Mouse (Mus musculus) cerebellum, adult 11 months (tissue): ENCODE data around the gene Crip2.

Experiments
- DNase-seq: peaks from one replicate; pipeline ENCODE4 v3.0.0; 2022

Crip2 gene

DNA sequence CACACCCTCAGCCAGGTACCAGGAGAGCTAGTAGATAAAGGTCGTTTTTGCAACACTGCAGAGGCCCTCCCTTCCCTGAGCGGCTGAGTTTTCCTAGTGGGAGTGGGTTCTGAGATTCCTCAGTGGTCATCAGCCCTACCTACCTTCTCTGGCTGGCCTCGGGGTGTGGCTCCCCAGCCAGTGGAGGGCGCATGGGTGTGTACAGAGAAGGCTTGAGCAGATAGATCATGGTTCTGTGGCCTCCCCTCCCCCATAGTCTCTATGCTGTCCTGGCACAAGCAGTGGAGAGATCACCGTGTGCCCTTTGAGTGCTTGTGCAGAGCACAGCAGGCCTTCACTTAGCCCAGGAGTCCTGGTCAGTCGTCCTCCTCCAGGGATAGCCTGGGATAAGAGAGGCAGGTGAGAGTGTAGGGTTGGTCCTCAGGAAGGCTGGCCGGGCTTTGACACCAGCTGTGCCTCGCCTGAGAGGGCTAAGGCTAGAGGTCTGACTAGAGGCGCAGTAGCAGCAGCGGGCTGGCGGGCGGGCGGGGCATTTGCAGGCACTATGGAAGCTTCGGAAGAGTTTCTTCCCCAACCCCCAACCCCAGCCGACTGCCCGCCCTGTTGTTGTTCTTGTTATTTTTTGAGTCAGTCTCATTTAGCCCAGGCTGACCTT lies 8.5 kb downstream of the Crip2 start:
- DNase-seq, result no peak

DNA sequence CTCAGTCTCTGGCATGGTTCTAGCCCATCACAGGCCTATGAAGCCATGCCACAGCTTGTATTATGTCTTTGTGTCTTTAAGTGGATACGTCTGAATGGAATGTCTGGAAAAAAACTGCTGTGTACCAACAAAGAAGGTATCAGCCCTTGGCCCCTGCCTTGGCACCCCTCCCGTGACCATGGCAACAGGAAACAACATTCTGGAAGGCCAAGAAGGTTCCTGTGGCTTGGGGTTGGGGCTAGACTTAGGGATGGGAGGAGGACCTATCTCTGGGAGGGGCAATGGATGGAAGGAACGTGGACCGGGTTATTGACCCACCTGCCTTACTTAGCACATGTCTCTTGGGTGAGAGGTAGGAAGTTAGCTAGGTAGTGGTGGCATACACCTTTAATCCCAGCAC lies 9.3 kb downstream of the Crip2 start:
- DNase-seq, result no peak

DNA sequence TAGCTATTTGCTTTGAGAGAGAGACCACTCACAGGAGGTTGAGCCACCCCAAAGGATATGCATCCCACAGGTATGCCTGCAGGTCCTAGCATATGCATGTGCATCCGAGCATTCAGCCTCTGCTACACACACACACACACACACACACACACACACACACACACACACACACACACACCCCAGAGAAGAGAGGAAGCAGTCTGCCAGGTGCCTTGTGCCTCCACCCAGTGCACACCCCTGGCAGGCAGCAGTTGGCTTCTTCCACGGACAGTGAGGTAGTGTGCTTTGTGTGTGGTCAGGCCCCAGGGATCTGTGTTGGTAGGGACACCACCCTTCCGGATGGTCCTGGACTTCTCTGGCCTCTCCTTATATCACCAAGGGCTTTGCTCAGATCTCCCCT lies 9.9 kb downstream of the Crip2 start:
- no peak for DNase-seq

DNA sequence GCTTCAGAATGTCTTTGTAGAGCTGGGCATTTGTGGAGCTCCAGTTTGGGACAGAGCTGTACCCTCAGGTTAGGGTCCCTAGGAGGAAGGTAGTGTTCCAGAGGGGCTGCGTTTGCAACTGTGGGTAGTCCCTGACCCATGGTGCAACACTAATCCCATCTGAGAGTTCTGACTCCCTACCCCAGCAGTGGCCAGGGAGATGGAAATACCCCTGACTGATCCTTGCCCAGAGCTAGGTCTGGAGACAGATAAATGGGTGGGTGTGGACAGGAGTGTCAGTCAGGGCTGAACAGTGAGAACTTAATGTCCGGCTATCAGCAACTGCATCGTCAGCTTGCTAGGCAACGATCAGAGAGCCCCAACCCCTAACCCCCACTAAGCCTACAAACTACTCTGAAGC lies 10.6 kb downstream of the Crip2 start:
- no peak for DNase-seq

DNA sequence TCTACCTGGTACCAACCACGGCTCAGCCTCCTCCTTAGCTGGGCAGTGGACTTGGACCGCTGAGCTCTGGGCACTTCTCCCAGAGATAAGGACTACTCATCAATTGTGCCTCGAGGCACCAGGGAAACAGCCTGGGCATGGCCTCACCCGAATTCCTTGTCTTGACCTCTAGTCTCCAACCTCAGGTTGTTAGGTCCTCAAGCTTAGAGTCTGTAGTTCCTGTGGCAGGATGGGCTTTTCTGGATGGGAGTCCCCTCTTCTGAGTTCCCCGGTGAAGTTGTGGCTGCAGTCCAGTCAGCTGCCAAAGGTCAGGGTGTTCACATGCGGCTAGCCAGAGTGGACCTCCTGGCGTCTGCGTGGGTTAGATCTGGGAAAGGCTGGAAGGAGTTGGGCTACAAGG lies 11.0 kb downstream of the Crip2 start:
- no peak for DNase-seq

DNA sequence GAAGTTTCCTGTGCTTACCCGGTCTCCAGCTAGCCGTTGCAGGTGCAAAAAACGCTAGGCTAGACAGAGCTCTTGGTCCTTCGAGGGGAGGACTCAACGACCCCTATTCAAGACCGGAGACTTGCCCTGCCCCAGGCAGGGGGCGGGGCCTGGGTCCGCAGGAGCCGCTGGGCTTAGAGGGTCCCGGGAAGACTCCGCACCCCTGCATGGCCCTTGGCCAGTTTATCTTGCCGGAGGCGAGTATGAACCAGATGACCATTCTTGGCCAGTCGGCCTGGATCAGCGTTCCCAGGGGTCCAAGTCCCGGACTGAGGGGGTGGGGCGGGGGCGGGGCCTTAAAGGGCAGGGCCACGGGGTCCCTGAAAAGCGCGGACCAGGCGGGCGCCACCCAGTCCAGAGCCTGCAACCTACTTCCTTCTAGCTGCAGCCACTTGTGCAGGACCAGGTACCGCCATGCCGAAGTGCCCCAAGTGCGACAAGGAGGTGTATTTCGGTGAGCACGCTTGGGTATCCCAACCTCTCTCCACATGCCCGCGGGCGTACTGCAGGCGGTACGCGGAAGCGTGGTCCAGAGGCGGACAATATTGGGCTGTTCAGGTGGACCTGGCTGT lies 11.7 kb downstream of the Crip2 start:
- no peak for DNase-seq

DNA sequence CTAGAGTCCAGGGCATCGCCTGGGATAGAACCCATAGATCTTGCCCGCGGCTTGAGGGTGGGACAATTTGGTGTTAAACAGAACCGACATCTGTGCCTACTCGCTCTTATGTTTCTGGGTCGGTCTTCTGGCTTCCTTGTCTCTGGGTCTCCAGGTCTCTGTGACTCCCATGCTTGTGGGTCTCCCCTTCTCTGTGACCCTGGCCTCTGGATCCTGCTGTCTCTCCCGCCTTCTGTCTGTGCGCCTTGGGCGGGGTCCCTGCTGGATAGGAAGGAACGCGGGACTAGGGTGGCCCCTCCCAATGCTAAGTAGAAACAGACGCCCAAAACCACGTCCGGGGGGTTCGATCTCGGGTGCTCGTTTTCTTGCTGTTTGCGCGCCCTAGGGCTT lies 12.2 kb downstream of the Crip2 start:
- DNase-seq, result no peak

DNA sequence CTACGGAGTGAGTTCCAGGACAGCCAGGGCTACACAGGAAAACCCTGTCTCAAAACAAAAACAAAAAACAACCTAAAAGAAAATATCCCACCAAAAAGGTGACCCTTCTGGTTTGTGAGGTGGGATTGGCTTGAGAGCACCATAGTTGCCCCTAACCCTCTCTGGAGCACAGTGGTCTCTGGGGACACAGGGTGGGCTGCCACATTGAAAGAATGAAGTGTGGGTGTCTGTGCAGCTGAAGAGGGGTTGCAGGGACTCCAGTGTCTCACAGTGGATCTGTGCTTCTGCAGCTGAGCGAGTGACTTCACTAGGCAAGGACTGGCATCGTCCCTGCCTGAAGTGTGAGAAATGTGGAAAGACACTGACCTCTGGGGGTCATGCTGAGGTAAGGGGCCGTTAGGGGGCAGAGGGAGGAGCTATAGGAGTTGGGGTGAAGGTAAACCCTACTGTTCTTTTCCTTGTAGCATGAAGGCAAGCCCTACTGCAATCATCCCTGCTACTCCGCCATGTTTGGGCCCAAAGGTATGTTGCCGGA lies 13.0 kb downstream of the Crip2 start:
- DNase-seq, result no peak

DNA sequence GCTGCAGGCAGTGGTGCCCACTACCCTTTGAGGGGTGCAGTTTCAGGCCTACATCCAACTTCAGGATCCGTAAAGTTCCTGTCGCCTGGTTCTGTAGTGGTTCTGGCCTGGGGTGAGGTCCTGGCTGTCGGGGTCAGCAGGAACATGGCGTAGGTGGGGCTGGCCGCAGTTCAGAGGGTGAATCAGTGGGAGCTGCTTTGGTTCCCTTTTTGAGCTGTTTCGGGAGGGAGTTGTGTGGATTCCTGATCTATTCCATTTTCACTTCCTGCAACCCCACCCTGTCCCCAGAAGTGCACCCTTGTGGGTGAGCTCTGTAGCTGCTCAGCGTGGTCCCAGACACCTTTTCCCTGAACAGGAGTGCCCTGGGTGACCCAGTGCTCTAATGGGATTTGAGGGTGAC lies 13.9 kb downstream of the Crip2 start:
- DNase-seq, result no peak

DNA sequence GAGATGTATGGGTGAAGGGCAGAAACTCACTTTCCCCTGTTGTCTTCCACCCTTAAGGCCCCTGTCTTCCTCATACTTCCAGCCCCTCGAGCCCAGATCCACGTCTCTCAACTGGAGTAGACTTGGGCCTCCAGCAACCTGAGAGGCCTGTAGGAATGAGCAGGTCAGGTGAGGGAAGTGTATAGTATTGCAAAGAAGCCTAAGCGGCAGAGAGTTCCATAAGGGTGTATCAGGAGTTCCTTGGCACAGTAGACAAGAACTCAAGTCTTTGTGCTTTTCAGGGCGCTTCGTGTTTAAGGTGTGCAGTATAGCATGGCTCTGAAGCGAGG lies 14.7 kb downstream of the Crip2 start:
- no peak for DNase-seq

DNA sequence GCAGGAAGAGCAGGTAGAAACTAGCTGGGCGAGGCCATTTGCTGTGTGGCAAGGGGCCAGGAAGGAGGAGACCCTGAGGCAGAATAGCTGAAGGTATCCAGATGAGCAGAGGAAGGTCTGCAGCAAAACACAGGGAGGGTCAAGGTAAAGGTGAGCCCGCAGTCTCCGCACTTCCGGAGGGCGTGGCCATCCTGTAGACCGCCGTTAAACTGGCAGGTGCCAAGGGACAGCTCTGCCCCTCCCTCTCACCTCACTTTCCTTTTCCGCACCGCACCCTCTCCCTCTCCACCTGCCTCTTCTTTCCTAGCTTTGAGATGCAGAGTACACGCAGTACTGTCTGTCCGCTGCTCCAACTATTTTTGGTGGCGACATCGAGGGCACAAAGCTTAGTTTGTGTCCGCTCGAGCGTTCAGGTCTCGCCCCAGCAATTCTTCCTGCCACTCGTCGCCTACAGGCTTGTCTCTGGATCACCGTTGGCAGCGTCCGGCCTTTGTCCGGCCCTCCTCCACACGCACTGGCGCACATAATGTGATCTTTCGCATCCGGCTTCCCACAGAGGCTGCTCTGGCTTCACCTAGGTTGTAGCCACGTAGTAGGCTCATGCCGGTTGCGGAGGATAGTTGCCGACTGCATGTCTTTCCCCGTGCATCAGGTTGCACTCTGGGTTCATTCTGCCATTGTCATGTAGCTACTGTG lies 15.2 kb downstream of the Crip2 start:
- peak; percentile 53 for DNase-seq

DNA sequence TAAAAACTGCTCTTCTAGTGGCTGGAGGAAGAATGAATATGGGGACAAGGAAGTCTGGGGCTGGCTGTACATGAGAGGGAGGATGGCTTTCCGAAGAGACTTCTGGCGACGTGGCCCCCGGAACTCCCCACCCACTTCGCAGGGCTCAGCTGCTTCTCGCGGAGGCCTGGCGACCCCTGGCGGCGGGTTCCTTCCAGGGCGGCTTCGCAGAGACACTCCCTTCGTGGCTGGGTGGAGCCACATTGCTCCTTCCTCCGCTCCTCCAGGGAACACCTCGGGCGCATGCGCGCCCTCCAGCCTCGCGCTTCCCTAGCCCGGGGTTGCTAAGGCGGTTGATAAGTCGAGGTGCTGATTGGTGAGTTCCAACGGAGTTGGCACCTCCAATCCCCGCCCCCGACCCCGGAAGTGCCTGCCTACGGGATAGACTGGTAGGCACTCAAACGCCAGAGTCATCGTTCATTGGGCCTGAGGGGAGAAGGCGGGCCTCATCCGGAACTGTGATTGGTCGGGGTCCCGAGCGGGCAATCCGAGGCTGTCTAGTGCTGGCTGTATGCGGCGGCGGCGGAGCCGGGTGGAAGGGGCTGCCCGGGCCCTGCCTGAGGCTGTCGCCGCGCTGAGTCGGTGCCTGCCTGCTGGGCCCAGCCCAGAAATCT lies 16.0 kb downstream of the Crip2 start, which contains the start of gene Tedc1:
TSS of gene Tedc1 (plus strand) at position 535 of the 653 bp plus-strand sequence.
- peak; percentile 99 for DNase-seq

DNA sequence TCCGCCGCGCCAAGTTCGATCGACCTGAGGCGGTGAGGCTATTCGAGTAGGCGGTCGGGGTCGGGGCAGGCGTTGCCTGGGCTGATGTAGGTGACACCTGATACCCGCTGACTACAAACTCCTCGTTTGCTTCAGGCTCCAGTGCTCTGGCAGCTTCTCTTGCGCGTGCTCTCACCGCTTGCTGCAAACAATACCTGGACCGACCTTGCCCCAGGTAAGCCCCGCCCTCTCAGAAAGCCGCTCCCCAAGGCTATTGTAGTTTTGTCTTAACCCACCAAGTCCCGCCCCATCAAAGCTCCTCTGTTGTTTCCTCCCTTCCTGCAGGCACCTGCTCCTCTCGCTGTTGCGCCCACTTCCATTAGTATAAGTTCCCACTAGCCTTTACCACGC lies 16.5 kb downstream of the Crip2 start:
- DNase-seq, result no peak

DNA sequence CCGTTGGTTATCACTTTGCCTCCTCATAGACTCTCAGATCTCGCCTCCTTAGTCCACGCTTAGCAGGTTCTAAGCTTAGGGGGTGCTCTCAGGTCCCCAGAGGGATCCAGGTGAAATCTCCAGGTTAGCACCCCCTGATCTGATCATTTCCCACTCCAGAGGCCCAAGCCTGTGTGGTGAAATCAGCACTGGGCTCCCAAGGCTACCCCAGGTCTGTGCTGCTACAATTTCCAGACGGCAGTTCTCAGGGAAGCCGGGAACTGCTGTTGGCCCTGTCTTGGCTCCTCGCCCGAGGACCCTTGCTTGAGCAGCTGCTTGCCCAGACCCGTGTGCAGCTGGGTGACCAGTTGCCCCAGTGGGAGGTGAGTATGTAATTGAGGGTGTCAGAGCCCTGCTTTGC lies 17.0 kb downstream of the Crip2 start:
- DNase-seq, result peak; percentile 45

DNA sequence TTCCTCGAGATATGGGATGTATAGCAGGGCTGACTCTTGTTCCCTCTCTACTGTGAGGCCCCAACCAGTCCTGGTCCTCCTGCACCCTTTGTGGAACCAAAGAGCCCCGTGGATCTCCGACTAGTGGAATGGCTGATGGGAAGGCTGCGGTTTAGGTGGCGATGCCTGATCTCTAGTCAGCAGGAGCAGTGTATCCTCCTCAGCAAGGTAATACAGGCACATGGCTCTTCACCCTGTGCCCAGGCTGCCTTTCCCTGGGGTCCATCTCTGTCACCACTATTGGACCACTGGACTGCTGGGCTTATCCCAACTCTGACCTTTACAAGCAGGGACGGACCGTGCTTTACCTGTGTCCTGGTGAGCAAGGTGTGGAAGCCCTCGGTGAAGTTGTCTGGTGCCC lies 17.5 kb downstream of the Crip2 start:
- no peak for DNase-seq

DNA sequence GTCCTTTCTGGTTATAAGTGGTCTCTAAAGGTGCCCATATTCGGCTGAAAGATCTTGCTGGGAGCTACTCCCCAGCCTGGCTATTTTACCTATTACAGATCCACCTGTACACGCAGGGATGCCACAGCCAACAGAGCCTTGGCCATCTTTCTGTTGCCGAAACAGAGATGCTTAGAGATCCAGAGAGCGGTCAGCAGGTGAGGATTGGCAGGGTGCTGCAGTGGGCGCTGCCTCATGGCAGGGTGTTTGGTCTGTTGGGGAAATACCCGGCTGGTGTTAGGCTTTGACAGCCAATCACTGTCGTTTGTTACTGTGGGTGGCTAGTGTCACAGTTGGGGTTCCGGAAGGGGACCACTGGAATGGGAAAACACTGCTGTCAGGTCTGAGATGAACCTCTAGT lies 17.9 kb downstream of the Crip2 start:
- DNase-seq, result no peak

DNA sequence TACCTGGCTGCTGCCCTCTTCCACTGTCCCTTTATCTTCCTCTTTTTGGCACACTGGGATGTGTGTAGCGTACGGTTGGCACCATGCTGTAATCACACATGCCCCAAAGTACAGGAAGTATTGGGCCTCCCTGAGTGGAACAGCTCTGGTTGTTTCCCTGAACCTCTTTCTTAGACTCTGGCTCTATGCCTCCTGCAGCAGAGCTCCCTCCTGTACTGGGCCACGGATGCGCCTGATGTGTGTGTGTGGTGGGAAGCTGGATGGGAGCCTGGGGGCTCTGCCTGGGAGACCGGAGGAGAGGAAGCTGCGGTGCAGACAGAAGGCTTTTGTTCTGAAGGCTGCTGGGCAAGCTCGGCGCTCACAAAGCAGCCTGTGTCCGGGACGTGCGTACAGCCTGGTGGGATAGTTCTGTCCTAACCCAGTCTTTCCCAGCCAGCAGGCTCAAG lies 23.5 kb downstream of the Crip2 start:
- DNase-seq, result no peak

DNA sequence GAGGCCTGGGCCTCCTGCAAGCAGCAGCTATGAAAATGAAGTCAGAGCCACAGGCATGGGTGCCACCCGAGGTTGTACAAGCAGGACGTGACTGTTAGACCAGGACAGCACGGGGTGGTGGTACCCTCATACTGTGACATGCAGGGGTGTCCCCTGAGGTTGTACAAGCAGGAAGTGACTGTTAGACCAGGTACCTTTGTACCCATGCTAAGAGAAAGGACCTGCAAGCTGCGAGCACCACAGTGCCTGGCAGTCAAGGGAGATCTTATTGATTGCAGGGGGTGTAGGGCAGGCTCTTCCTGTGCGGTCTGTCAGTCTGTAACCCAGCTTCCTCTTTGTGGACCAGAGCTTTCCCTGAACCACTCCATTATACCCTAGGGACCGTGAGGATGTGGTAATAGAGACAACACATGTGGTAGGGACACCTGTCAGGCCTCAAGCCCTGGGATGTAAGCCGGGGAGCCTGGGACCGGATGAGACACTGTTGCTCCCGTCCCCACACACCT lies 28.0 kb downstream of the Crip2 start:
- no peak for DNase-seq

DNA sequence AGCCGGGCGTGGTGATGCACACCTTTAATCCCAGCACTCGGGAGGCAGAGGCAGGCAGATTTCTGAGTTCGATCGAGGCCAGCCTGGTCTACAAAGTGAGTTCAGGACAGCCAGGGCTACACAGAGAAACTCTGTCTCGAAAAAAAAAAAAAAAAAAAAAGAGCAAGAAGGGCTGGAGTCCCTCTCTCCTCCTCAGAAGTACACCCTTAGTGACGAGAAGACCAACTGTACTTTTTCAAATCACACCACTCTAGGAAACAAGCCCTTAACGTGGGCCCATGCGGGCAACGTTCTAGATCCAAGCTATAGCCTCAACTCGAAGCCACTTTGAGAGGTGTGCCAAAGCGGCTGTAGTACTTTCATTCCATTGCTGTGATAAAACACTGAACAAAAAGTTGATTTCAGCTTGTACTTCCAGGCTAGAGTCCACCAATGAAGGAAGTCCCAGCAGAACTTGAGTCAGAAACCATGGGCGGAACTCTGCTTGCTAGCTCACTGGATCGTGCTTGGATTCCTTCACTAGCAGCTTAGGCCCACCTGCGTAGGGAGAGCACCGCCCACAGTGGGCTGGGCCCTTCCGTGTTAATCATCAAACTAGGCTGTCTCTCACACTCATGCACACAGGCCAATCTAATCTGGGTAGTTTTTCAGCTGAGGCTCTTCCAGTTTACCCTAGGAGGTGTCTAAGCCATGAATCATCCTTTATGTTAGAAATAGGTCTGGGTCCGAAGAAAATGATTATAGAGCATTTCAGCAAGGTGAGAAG lies 37.1 kb downstream of the Crip2 start:
- DNase-seq, result no peak

DNA sequence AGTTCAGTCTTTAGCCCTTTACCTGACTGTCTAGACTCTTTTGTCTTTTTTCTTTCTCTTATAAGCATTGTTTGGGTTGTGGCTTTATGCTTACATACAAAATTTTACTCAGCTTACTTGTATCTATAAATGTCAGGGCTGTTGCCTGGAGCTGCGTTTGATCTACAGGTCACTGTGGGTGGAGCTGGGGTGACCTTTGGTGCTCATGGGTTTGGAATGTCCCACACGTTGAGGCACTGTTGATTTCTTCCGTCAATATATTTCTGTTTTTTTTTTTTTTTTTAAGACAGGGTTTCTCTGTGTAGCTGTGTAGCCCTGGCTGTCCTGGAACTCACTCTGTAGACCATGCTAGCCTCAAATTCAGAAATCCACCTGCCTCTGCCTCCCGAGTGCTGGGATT lies 41.0 kb downstream of the Crip2 start:
- DNase-seq, result no peak

DNA sequence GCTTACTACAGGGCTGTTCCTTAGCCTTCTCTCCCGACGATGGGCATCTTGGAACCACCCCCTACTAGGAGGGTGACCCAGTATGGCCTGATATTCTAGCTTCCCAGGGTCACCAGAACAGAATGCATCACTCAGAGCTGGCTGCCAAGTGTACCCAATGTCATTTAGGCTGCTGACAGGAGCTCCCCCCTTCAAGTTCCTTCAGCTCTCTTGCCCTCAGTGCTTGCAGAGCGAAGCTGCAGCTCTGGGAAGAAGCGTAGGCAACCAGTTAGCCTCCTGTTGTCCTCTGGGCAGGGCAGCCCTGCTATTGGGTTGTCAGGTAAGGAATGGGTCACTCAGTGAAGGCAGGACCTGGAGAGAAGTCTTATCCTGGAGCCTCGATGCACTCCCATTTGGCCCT lies 44.9 kb downstream of the Crip2 start:
- no peak for DNase-seq

DNA sequence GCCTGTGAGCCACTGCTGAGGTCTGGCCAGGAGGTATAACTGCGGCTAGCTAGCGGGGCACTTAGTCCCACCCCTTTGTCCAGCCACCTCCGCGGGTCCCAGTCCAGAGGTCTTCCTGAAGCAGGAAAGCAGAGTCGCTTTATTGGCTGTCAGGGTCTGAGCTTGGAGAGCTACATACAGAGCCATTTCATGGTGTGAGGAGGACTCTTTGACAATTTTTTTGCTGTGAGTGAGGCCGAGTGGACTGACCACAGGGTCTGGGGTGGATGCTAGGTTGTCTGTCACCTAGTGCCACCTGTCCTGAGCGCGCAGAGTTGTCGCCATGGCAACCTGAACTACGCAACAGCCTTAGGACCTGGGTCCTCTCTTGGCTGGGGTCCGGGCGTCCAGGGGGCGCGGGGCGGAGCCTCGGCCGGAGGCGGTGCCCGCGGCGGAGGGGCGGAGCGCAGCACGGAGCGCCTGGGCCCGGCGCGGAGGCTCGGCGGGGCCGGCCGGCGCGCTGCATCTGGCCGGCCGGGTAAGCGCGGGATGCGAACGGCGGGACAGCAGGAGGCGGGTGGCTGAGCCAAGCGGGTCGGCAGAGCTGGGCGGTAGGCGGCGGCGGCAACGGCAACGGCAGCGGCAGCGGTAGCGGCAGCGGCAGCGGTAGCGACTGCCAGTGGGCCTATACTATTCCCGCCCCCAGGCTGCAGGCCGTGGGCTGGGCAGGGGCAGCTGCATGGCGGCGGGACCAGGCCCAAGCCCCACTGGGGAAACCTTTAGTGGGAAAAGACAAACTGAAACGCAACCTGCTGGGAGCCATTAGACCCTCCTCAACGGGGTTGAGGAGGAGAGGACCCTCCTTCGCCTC lies 45.6 kb downstream of the Crip2 start, which contains the start of gene Tmem121:
TSS of gene Tmem121 (plus strand) at position 489 of the 850 bp plus-strand sequence.
- DNase-seq, result peak; percentile 64
